Mouse (Mus musculus): ENCODE data around the gene Tmed2.
"Not testable (repeated sequence)": the region's sequence is repeated elsewhere in the genome, so short reads cannot be mapped to it uniquely, and the experiment has no call there.

Tmed2 gene

DNA sequence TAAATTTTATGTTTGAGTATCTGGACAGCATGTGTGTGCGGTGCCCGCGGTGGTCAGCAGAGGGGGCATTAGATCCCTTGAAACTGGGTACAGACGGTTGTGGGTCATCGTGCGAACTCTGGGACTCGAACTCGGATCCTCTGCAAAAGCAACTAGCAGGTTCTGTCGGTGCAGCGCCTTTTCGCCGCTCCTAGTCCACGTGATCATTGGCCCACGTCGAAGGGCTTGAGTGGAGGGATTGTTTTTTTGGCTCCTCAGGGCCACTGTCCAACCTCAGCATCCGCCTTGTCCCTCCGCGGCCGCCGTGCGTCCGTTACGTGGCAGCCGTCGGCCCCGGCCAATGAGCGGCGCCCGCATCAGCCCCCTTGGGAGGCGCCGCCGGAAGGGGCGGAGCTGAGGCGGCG is at the start of gene Tmed2:
TSS of gene Tmed2 (plus strand) at position 313 of the 404 bp plus-strand sequence.
- in situ Hi-C loops (cut with MboI, MseI), result no loop called here

- in situ Hi-C loops (cut with MboI, MseI), result no loop called here
Observed at GRCm38 (mm10) chr5:124491732-124492131, 48.8 kb upstream of the Tmed2 start.

- in situ Hi-C loops (cut with MboI, MseI), result no loop called here
Observed at GRCm38 (mm10) chr5:124492618-124493017, 47.9 kb upstream of the Tmed2 start.

GRCm38 (mm10) chr5:124493455-124493854 is 47.0 kb upstream of the Tmed2 start:
- in situ Hi-C loops (cut with MboI, MseI), result no loop called here

- in situ Hi-C loops (cut with MboI, MseI), result no loop called here
Observed at GRCm38 (mm10) chr5:124495547-124495946, 44.9 kb upstream of the Tmed2 start.

DNA sequence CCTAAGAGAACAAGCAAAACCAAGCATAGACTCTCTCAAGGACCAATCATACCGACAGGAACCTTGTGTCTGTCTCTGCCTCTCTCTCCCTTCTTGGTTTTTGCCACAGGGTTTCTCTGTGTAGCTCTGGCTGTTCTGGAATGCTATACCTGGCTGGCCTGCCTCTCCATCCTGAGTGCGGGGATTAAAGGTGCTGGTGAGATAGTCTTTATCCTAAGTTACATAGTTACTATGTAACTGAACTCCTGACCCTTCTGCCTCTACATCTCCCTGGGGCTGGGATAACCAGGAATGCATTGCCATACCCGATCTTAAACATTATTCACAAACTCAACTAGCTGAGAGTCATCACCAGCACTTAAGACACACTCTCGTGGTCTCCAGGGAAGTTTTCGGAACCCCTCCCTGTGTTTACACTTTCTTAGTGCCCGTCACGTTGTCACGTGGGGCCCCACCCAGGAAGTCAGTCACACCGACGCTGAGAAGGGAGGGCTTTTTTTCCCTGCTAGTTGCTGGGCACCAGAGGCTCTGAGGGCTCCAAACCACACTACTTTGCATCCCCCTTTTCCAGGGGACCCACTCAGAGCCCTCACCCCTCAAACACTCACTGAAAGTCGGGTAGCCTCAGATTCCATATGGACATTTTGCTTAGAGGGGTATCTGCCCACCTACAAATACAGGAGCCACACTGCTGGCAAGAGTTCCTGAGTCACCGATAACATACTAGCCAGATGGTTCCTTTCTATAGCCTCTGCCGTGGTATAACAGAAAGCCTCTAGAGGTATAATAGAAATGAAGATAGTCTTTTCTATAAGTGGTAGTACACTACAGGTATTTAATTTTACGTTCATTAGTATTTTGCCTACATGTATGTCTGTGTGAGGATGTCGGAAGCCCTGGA is 43.6 kb upstream of the Tmed2 start:
- in situ Hi-C loops (cut with MboI, MseI), result no loop called here

DNA sequence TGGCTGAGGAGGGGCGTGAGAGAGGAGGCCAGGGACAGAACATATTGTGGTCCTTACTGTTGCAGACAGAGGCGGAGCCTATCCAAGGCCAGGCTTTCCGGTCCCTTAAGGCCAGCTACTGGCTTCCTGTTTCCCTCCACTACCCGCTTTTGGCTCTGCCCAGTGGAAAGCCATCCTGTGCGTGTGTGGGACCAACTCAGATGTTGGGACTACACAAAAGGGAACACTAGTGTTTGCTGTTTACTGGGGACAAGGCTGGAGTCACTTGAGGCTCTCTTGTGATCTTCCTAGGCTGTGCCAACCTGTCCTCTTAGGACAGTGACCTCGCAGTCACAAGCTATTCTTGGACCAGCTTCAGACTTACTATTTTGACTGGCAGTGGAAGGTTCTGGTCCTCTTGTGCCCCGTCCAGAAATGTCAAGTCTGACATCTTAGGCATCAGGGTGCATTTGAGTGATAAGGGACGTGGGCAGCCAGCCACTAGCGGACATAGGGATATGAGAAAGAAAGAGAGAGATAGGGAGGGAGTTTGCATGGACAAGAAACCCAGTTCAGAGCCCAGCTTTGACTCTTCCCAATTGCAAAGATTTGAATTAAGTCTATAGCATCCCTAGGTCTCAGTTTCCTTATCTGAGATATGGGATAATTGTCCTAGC is 42.1 kb upstream of the Tmed2 start:
- in situ Hi-C loops (cut with MboI, MseI), result no loop called here

DNA sequence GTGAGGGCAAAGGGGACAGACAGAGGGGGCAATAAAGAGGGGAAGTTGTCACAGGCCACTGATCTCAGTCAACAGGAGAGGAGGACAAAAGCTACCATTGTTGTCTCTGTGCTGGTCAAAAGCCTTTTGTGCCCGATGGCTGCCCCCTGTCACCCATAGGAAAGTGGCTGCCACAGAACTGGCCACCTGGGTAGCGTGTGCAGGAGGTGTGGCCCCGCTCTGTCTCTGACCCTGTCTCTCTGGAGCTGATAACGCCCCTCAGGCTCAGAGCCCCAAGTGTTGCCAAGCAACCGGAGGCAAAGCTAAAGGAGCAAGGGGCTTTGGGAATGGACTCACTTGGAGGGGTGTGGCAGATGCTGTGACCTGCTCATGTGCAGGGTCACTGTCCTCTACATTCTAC is 41.5 kb upstream of the Tmed2 start:
- in situ Hi-C loops (cut with MboI, MseI), result no loop called here

DNA sequence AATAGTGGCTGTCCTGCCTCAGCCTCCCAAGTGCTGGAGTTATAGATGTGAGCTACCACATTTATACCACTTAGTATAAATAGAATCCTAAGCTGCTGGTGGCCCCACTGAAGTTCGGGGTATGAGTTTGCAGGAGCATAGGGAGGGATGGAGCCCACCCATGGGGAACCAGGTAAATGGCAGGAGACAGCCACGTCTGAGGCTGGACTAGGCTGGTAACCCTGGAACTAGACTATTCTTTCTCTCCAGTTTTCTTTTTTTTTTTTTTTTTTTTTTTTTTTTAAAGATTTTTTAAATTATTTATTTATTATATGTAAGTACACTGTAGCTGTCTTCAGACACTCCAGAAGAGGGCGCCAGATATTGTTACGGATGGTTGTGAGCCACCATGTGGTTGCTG is 40.5 kb upstream of the Tmed2 start:
- in situ Hi-C loops (cut with MboI, MseI), result not testable (repeated sequence)

DNA sequence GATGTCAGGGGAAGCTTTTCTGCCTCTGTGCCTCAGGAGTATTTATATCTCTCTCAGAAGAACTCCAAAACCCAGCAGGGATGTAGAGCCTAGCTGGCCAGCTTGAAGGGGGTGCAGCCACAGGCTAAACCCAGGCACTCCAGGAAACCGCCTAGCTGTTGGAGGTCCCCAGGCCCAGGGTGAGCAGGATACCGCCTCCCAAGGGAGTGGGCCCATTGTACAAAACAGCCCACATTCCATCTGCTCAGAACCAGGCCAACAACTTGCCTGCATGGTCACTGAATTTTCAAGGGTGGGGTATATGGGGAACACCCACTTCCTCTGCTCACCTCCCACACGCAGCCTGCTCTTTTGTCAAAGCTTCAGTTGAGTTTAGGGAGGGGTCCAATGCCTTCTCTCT is 39.9 kb upstream of the Tmed2 start:
- in situ Hi-C loops (cut with MboI, MseI), result no loop called here

- in situ Hi-C loops (cut with MboI, MseI), result no loop called here
Observed at GRCm38 (mm10) chr5:124501541-124501940, 39.0 kb upstream of the Tmed2 start.

- in situ Hi-C loops (cut with MboI, MseI), result no loop called here
Observed at GRCm38 (mm10) chr5:124503742-124504141, 36.8 kb upstream of the Tmed2 start.

DNA sequence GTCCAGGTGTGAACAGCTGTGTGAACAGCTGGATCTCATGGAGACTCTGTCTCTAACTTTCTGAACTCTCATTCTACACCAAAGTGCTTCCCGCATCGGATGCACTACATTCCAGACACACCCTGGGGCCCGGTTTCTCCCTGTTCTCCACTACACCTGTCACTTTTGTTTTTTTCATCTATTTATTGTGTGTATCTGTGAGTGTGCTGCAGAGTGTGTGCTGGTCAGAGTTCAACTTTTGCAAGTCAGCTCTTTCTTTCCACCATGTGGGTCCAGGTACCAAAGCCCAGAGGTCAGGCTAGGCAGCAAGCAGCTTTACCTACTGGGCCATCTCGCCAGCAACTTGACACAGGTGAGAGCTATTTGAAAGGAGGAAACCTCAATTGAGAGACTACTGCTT is 35.3 kb upstream of the Tmed2 start:
- in situ Hi-C loops (cut with MboI, MseI), result no loop called here

DNA sequence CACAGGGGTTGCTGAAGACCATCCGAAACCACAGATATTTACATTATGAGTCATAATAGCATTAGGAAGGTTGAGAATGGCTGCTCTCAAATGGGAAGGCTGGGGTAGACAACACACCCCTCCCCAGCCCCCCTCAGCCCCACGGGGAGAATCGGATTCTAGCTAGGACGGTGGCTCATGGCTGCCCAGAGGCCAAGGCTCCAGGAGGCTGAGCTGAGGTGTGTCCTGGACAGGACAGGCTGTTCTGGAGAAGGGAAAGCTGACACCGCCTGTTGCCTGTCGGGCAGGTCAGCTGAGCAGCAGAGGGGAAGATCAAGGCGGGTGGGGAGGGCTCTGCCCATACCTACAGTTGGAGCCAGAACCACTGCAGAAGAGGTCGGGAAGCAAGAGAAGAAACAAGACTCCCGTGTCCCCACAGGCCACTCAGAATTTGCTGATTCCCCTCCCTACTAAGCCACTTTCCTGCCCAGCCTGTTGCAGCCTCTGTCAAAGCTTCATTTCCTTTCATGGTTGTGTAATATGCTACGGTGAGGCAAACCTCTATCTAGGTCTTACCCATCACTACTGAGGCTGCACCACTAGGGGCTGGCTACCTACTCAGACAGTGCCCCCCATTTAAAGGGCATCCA is 33.6 kb upstream of the Tmed2 start:
- in situ Hi-C loops (cut with MboI, MseI), result no loop called here

DNA sequence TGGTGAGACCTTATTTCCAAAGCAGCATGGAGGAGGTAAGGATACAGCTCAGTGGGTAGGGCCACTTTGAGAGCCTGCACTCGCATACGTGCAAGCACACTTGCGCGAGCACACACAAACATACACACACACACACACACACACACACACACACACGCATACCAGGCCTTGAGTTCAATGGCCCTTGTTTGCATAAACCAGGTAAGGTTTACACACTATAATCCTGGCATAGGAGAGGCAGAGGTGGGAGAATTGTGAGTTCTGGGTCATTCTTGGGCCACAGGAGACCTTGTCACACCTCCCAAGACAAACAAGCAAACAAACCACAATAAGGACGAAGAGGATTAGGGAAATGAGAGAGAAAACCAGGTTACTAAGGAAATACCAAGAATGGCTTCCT is 31.3 kb upstream of the Tmed2 start:
- in situ Hi-C loops (cut with MboI, MseI), result no loop called here

DNA sequence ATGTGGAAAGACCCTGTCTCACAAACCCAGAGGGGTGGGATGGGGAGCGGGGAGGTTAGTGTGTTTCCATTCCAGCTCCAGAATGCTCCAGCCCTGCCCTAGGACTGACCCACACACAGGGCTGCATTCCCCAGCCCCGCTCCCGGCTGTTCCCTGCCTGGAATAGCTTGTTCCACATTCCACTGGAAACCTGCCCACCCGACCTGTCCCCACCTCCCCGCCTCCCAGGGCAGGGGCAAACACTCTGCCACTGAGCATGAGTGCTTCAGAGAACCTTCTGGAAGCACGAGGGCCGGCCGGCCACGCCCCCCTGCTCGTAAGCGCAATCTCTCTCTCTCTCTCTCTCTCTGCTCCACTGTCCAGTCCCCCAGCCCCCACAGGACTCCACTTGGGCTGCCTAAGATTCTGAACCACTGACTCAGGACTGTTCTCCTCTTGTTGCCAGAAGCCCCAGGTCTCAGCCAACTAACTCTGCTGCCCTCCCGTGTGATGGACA is 30.7 kb upstream of the Tmed2 start:
- in situ Hi-C loops (cut with MboI, MseI), result loop anchor here (10.0 kb wide), 1 partner anchor 205 kb away; no protein-coding TSS in a partner anchor

DNA sequence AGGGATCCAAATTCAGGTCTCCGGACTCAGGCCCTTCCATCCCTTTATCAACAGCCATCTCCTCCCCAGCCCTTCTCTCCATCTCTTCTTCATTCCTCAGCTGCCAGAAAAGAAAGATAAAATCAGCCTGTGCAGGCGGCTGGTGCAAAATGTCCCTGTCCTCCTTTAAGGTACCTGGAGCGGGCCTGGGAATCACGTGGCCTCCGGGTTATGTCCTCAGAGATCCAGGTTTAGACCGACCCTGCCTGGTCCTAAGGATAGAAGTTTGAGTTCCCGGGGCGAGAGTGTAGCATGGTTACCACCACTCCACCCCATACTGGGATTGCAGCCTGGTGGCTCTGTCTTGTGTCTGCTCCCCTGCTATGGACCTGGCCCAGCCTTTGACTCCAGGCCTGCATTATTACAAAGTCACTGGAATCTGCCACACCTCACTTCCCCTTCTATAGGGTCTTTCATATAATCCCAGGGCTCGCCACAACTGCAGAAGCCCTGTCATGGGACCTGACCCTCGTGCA is 29.9 kb upstream of the Tmed2 start:
- in situ Hi-C loops (cut with MboI, MseI), result loop anchor here (10.0 kb wide), 1 partner anchor 204 kb away; no protein-coding TSS in a partner anchor

GRCm38 (mm10) chr5:124515789-124516188 is 24.7 kb upstream of the Tmed2 start:
- in situ Hi-C loops (cut with MboI, MseI), result loop anchor here (10.0 kb wide), 1 partner anchor 199 kb away; no protein-coding TSS in a partner anchor

DNA sequence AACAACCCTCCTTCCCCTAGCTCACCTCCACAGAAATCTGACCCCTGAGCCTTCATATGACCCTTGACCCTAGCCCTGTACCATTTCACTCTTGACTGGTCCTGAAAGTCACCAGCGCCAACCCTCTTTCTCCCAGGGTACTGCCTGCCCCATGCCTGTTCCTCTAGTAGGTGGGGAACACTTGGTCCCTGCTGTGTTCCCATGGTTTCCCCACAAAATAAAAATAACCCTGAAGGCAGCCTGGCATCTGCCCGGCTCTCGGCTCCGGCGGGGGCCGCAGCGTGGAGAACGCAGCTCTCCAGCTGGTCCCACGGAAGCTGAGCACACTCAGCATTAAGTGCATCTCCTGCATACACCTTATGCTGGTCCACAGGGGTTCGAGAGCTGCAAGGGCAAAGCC is 21.8 kb upstream of the Tmed2 start:
- in situ Hi-C loops (cut with MboI, MseI), result loop anchor here (10.0 kb wide), 1 partner anchor 196 kb away; no protein-coding TSS in a partner anchor

- in situ Hi-C loops (cut with MboI, MseI), result no loop called here
Observed at GRCm38 (mm10) chr5:124521588-124521987, 18.9 kb upstream of the Tmed2 start.

- in situ Hi-C loops (cut with MboI, MseI), result no loop called here
Observed at GRCm38 (mm10) chr5:124523032-124523431, 17.5 kb upstream of the Tmed2 start.

- in situ Hi-C loops (cut with MboI, MseI), result no loop called here
Observed at GRCm38 (mm10) chr5:124524943-124525342, 15.6 kb upstream of the Tmed2 start.
